Mouse (Mus musculus) brain, embryonic 14.5 days (tissue): ENCODE data around the gene Rph3al. TPM values are rescaled to one million over a fixed set of nuclear protein-coding genes. Genes with fewer than 3 reads are reported as not detected.

Experiments used
- DNase-seq: peaks from one replicate; pipeline ENCODE4 v3.0.0-alpha.2; 2011; ENCODE audit warnings: low read depth
- CTCF ChIP-seq: fragments of 200-500 bp; IDR thresholded peaks from 2 replicates; pipeline ENCODE4 v1.5.1; 2012; ENCODE audit warnings: inconsistent platforms, mild to moderate bottlenecking, moderate library complexity, borderline replicate concordance; ENCODE audit not compliant: insufficient read depth, insufficient read length; ENCODE audit errors: extremely low read depth
- POLR2A ChIP-seq: fragments of 200-500 bp; IDR thresholded peaks from 2 replicates; pipeline ENCODE4 v1.6.1; 2012; ENCODE audit warnings: mild to moderate bottlenecking, inconsistent platforms, borderline replicate concordance; ENCODE audit not compliant: poor library complexity, insufficient read depth, insufficient read length, severe bottlenecking; ENCODE audit errors: extremely low read depth
- polyA plus RNA-seq: library from polyadenylated mRNA; depleted of rRNA; stranded (reverse); fragments of >200 nt; gene quantifications from 2 replicates; pipeline ENCODE4 v1.2.3, GENCODE M21; 2012

Rph3al gene
- polyA plus RNA-seq, 1 experiment = 3.1 TPM

DNA sequence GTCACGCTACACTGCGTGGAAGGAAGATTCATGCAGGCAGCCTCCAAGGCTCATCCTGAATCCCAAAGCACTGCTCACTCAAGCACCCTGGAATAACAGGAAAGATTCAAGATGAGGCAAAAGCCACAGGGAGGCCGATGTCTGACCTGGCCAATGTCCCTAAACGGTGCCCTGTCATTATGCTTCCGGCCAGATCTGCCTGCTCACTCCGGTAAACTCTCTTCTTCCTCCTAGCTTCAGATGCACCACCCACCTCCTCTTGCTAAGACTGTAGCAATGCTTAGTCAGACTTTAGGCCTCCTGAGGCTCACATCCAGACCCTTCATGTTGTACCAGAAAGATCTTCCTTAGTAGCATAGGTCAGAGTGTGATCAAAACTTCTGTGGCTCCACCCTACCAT lies 19.1 kb downstream of the Rph3al start:
- no peak for DNase-seq
- TF ChIP-seq CTCF (no peak), POLR2A (no peak)

DNA sequence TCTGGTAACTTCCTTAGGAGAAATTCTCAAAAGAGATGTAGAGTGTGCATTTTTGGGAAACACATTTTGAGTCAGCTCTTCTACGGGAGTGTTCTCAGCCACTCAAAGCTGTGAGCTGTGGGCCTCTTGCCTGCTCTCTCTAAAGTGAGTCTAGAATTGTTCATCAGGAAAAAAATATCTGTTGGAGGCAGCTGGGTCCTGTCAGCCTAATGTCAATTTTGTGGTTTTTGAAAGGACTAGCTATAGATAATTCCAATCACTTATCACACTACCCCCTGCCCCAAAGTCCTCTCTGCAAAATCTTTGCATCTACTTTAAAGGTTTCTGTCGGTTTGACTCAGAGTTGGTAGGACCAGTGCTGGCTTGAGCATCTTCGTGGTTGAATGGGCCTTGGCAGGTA lies 20.9 kb downstream of the Rph3al start:
- TF ChIP-seq POLR2A = no peak
- no peak for TF ChIP-seq CTCF
- DNase-seq = no peak

DNA sequence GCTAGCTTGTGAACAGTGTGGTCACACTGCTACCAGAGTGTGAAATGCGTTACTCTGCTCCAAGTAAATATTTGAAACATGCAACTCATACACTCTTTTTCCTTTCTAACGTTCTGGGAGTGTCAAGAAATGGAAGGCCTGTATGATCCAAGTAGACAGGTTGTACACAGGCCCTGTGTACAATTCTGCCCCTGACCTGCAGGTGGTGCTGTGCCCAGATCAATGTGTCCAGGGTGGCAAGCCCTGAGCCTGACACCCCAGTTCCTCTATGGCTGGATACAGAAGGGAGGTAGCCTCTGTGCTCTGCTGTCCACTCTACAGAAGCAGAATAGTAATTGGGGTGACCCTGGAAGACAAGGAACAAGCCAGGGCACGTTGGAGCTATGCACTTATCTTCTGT lies 24.3 kb downstream of the Rph3al start:
- TF ChIP-seq CTCF (peak; percentile 46; the same call in 1 of the 2 replicates), POLR2A (no peak)
- DNase-seq = no peak

DNA sequence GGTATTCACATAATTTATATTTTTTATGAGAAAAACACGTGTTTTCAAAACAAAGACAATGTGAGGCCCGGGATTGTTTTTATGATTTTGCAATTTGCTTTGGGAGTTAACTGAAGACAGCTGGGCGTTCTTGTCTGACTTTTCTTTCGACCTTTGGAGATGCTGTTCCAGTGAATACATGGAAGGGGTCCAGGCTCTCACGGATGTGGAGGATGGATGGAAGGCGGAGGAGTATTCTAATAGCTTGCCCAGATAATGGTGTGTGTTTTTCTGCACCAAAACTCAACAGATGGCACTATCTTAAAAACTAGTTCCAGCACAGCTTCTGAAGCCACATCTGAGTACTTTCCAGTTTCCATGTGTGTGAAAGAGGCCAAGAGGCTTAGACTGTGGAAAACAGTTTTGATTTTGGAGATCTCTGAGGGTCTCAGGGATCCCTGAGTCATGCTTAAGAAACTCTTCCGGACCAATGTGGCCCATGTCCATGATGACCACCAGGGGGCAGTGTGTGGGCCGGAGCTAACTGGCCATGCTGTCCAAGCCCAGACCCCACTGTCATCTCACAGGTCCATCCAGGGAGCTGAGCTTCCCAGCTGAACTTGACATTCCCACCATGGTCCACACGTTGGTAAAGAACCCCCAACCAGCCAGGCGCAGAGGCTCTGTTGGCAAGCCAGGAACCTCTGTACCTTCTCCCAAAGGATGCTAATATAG lies 25.1 kb downstream of the Rph3al start:
- TF ChIP-seq CTCF (peak; percentile 80), POLR2A (no peak)
- DNase-seq = peak; percentile 60

DNA sequence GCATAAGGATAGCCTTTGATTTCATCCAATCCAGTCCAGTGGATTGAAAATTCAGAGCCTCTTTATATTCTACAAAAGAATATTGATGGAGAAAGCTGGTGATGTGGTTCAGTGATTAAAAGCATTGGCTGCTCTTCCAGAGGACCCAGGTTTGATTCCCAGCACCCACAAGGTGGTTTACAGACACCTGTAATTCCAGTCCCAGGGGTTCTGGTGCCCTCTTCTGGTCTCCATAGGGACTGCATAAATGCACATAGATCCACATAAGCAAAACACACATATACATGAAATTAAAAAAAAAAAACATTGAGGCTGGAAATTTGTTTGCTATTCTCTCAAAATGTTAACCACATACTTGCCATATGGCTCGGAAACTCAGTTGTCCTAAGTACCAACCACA lies 26.3 kb downstream of the Rph3al start:
- DNase-seq = no peak
- TF ChIP-seq POLR2A = no peak
- no peak; the same call in 1 of the 2 replicates for TF ChIP-seq CTCF

DNA sequence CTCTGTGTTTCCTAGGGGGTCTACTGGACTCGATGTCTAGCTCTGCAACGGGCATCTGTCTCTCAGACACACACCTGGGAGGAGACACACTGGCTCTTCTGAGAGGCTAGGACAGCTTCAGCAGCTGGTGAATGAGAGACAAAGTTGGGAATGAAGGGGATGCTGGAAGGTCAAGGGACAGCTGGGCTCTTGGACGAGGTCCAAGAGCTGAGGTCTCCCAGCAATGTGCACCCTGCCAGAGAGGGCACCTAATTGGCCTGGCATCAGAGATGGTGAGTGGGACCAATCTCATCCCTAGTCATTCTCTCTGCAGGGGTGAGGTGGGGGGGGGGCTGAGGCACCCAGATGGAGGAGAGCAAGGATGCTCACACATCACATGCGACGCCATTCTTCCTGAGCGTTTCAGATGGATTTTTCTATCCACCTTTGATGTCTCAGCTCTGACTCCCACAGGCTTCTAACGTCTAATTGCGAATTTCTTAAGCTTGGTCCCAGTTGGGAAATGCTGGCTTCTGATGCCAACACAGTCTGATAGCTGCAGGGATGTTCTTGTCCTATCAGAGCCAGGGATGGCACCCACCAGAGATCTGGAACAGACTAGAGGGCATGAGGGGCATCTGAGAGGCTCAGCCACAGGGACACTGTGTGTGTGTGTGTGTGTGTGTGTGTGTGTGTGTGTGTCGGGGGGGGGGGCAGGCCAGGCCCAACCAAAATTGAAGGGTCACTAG lies 28.4 kb downstream of the Rph3al start:
- TF ChIP-seq POLR2A (no peak), CTCF (no peak)
- peak; percentile 38 for DNase-seq

DNA sequence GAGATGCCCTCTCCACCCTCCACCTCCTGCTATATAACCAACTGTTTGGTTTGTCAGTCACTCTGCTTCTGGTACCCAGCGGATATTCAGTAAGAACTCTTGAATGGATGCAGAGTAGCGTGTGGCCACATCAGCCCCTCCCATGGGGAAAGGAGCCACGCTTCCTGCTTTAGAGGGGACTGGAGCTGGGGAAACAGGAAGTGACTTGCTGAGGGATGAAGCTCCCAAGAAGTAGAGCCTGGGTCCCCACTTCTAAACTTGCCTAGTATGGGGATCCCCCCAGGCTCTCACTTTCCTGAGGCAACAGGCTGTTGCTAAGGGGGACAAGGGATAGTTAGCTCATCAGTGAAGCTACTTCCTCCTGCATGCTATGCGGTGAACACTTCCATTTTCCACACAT lies 30.8 kb downstream of the Rph3al start:
- TF ChIP-seq POLR2A = no peak
- TF ChIP-seq CTCF = no peak
- DNase-seq = no peak

DNA sequence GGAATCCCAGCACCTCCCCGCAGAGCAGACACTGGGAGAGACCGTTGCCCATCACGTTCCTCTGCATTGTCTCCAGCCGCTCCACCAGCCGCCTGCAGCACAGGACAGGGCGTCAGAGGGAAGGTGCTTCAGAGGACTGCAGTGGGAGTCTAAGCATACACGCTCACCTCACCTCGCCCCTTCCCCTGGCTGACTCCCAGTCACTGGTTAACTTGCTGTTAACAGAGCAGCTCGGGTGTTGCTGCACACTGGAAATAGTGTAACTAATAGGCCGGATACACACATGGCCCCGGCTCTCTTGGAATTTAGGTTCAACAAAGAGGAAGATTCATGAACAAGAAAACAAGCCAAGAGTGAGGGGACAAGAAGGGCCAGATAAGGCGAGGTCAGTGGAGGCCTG lies 31.7 kb downstream of the Rph3al start:
- DNase-seq = no peak
- TF ChIP-seq POLR2A (no peak), CTCF (no peak)

DNA sequence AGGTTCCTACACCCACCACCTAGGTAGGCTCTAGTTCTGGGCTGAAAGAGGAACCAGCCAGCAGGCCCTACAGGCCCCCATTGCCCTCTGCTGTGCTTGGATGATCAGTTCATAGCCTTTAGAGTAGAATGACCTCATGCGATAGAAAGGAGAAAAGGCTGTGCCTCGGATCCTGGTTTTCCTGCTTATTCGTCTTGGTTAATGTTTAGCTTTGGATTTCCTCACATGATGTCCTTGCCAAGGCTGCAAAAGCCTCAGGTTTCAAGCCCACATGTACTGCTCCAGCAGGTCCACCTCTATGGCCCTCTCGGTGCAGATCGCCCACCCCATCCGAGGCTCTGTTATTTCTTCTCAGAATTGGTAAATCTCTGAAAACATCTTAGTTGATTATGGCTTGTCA lies 33.2 kb downstream of the Rph3al start:
- DNase-seq = no peak
- TF ChIP-seq POLR2A (no peak), CTCF (no peak)

DNA sequence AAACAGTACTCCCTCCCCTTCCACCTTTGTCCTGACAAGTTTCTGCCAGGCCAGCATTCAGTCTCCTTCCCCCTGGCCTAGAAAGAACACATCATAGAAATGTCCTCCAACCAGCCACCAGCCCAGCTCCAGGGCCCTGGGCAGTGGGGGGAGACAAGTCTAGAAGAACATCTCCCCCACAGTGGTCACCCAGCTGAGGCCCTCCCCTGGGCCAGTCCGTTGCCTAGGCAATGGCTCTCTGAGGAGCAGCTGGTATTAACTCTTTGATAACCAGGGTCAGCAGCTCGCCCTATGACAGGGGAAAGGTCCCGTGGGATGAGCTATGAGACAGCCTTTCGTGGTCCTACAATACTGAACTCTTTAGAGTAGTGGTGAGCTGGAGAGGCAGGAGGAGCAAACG lies 33.7 kb downstream of the Rph3al start:
- TF ChIP-seq CTCF (no peak), POLR2A (no peak)
- DNase-seq = no peak

DNA sequence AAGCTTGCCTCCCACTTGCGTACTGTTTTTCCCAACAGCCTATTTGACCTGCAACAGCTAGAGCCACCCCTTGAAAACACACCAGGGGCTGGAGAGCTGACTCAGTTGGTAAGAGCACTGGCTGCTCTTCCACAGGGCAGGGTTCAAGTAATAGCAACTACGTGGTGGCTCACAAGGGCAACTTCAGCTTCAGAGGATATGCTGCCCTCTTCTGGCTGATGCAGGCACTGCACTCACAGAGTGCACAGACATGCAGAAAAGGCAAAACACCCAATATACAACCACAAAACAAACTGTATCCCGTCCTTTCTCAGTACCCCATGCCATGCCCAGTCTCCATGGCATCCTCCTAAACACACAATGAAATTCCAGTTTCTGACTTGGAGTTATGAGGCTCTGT lies 34.7 kb downstream of the Rph3al start:
- no peak for TF ChIP-seq POLR2A
- TF ChIP-seq CTCF = peak; percentile 57; the same call in 1 of the 2 replicates
- DNase-seq = no peak

DNA sequence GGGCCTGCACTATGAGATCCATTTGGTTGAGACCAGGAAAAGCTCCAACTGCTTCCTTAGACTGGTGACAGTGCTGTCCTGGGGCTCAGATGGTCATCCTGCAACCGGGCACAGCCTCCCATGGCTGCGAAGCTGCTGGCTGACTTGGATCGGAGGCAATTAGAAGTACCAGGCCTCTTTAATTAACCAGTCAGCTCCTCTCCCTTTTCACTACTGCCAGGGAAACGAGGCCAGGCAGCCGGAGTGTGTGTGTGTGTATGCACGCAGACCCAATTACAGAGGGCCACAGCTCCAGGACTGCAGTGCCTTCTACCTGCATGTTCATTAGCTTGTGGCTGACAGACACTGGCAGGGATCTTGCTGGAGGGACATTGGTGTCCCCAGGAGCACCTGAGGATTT lies 36.9 kb downstream of the Rph3al start:
- TF ChIP-seq CTCF (no peak), POLR2A (no peak)
- DNase-seq = peak; percentile 85

DNA sequence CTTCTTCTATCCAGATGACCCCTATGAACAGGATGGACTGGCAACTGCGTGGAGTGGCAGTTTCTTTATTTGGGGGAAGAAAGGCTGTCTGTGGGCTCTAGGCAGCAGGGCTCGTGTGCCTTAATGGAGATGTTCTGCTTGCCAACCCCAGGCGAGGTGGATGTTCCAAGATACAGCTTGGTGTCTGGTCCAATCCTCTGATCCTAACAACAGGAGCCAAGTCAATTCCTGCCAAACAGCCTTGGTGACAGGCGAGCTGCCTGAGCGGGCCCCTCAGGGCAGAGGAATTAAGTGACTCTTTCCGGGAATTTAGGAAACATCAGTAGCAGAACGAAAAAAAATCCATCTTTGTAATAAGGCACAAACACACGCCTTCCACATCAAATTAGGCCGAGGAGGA lies 38.6 kb downstream of the Rph3al start:
- DNase-seq = peak; percentile 81
- no peak for TF ChIP-seq POLR2A
- no peak for TF ChIP-seq CTCF
